Mouse (Mus musculus) MEL (cell line): ENCODE data around the gene Padi1. TPM values are rescaled to one million over a fixed set of nuclear protein-coding genes. Genes with fewer than 3 reads are reported as not detected.

ENCODE experiments used
- DNase-seq: peaks from one replicate; pipeline ENCODE4 v3.0.0; 2011; ENCODE audit warnings: low read depth, low spot score
- H3K27ac ChIP-seq: 2 replicates; pipeline ENCODE4 v1.5.1; 2012; ENCODE audit warnings: low read depth, mild to moderate bottlenecking, control low read depth, low read length, moderate library complexity; ENCODE audit not compliant: control insufficient read depth
- H3K27me3 ChIP-seq, 2 experiments: fragments of 150-350 bp in 1 of 2; sonication (generic) in 1 of 2; 2 replicates each; pipeline ENCODE4 v1.6.1; 2012; ENCODE audit warnings: low read length in 2 of 2, mild to moderate bottlenecking in 2 of 2, improper control_type of control experiment in 1 of 2, moderate library complexity in 1 of 2; ENCODE audit not compliant: insufficient read depth in 2 of 2, control insufficient read depth in 1 of 2
- H3K36me3 ChIP-seq, 2 experiments: 2 replicates each; pipeline ENCODE4 v1.6.1; 2012 to 2014; ENCODE audit warnings: low read length in 2 of 2, improper control_type of control experiment in 1 of 2, inconsistent platforms in 1 of 2, mild to moderate bottlenecking in 1 of 2; ENCODE audit not compliant: insufficient read depth in 2 of 2, control insufficient read depth in 1 of 2
- H3K4me1 ChIP-seq, 2 experiments: fragments of 150-350 bp in 1 of 2; sonication (generic) in 1 of 2; 2 replicates each; pipeline ENCODE4 v1.6.1; 2012; ENCODE audit warnings: low read length in 2 of 2, improper control_type of control experiment in 1 of 2, mild to moderate bottlenecking in 1 of 2; ENCODE audit not compliant: insufficient read depth in 2 of 2, control insufficient read depth in 1 of 2
- H3K4me3 ChIP-seq, 2 experiments: fragments of 150-350 bp in 1 of 2; sonication (generic) in 1 of 2; 2 replicates each; pipeline ENCODE4 v1.5.1; 2012; ENCODE audit warnings: low read depth in 2 of 2, low read length in 2 of 2, mild to moderate bottlenecking in 2 of 2, moderate library complexity in 2 of 2, control low read depth in 1 of 2, improper control_type of control experiment in 1 of 2; ENCODE audit not compliant: control insufficient read depth in 1 of 2, insufficient read depth in 1 of 2
- H3K79me2 ChIP-seq: 2 replicates; pipeline ENCODE4 v1.6.1; 2012; ENCODE audit warnings: mild to moderate bottlenecking, low read length, moderate library complexity; ENCODE audit not compliant: control insufficient read depth, poor library complexity, insufficient read depth
- H3K9ac ChIP-seq: 2 replicates; pipeline ENCODE4 v1.6.1; 2012; ENCODE audit warnings: low read depth, mild to moderate bottlenecking, control low read depth, low read length, moderate library complexity; ENCODE audit not compliant: control insufficient read depth, poor library complexity, severe bottlenecking
- H3K9me3 ChIP-seq: fragments of 150-350 bp; sonication (generic); replicated peaks from 2 replicates; pipeline ENCODE4 v1.6.1; 2012; ENCODE audit warnings: mild to moderate bottlenecking, low read length, improper control_type of control experiment, moderate library complexity; ENCODE audit not compliant: insufficient read depth
- BHLHE40 ChIP-seq: IDR thresholded peaks from 2 replicates; pipeline ENCODE4 v1.6.1; 2012; ENCODE audit warnings: low read depth, mild to moderate bottlenecking, inconsistent platforms, low read length, improper control_type of control experiment, borderline replicate concordance
- CHD1 ChIP-seq: IDR thresholded peaks from 2 replicates; pipeline ENCODE4 v1.6.1; 2012; ENCODE audit warnings: low read depth, mild to moderate bottlenecking, inconsistent platforms, low read length, improper control_type of control experiment
- CHD2 ChIP-seq: IDR thresholded peaks from 2 replicates; pipeline ENCODE4 v1.6.1; 2011; ENCODE audit warnings: low read length, improper control_type of control experiment
- CTCF ChIP-seq, 3 experiments: IDR thresholded peaks in 2 of 3; conservative IDR thresholded peaks in 1 of 3; 2 replicates each; pipeline ENCODE4 v1.5.1; 2011 to 2012; ENCODE audit warnings: low read length in 3 of 3, low read depth in 2 of 3, mild to moderate bottlenecking in 2 of 3, improper control_type of control experiment in 1 of 3, inconsistent platforms in 1 of 3, mixed read lengths in 1 of 3, moderate library complexity in 1 of 3; ENCODE audit not compliant: control insufficient read depth in 1 of 3, insufficient read depth in 1 of 3, poor library complexity in 1 of 3, severe bottlenecking in 1 of 3
- ELF1 ChIP-seq: IDR thresholded peaks from 2 replicates; pipeline ENCODE4 v1.6.1; 2014; ENCODE audit warnings: low read depth, mild to moderate bottlenecking, inconsistent platforms, low read length, improper control_type of control experiment, moderate library complexity
- EP300 ChIP-seq, 2 experiments: IDR thresholded peaks; 2 replicates each; pipeline ENCODE4 v1.6.1; 2011; ENCODE audit warnings: improper control_type of control experiment in 2 of 2, low read length in 2 of 2, low read depth in 1 of 2, mild to moderate bottlenecking in 1 of 2
- GABPA ChIP-seq: IDR thresholded peaks from 2 replicates; pipeline ENCODE4 v1.6.1; 2012; ENCODE audit warnings: low read depth, mild to moderate bottlenecking, inconsistent platforms, low read length, improper control_type of control experiment, moderate library complexity
- GATA1 ChIP-seq: IDR thresholded peaks from 2 replicates; pipeline ENCODE4 v1.6.1; 2011; ENCODE audit warnings: low read depth, low read length, improper control_type of control experiment
- KAT2A ChIP-seq: conservative IDR thresholded peaks from 2 replicates; pipeline ENCODE4 v1.6.1; 2012; ENCODE audit warnings: low read depth, low read length, improper control_type of control experiment, inconsistent platforms
- MAFK ChIP-seq: IDR thresholded peaks from 2 replicates; pipeline ENCODE4 v1.6.1; 2011; ENCODE audit warnings: low read depth, mild to moderate bottlenecking, low read length, improper control_type of control experiment, borderline replicate concordance
- MAX ChIP-seq: IDR thresholded peaks from 2 replicates; pipeline ENCODE4 v1.6.1; 2011; ENCODE audit warnings: low read length, improper control_type of control experiment
- MAZ ChIP-seq: IDR thresholded peaks from 2 replicates; pipeline ENCODE4 v1.6.1; 2012; ENCODE audit warnings: low read depth, mild to moderate bottlenecking, inconsistent platforms, low read length, improper control_type of control experiment
- MXI1 ChIP-seq: IDR thresholded peaks from 2 replicates; pipeline ENCODE4 v1.6.1; 2011; ENCODE audit warnings: mild to moderate bottlenecking, low read depth, low read length, improper control_type of control experiment
- MYB ChIP-seq: IDR thresholded peaks from 2 replicates; pipeline ENCODE4 v1.6.1; 2011; ENCODE audit warnings: mild to moderate bottlenecking, low read depth, low read length, improper control_type of control experiment
- MYC ChIP-seq: IDR thresholded peaks from 2 replicates; pipeline ENCODE4 v1.6.1; 2011; ENCODE audit warnings: low read depth, mild to moderate bottlenecking, low read length, improper control_type of control experiment, moderate library complexity
- POLR2AphosphoS2 ChIP-seq: IDR thresholded peaks from 2 replicates; pipeline ENCODE4 v1.6.1; 2011; ENCODE audit warnings: low read length, improper control_type of control experiment
- POLR2AphosphoS5 ChIP-seq: IDR thresholded peaks from 2 replicates; pipeline ENCODE4 v1.6.1; 2012; ENCODE audit warnings: low read depth, borderline replicate concordance, mild to moderate bottlenecking, inconsistent platforms, low read length, moderate library complexity, mixed read lengths
- RAD21 ChIP-seq: IDR thresholded peaks from 2 replicates; pipeline ENCODE4 v1.6.1; 2011; ENCODE audit warnings: mild to moderate bottlenecking, low read depth, low read length, improper control_type of control experiment
- TCF12 ChIP-seq: IDR thresholded peaks from 2 replicates; pipeline ENCODE4 v1.6.1; 2014; ENCODE audit warnings: low read depth, mild to moderate bottlenecking, inconsistent platforms, low read length, improper control_type of control experiment, moderate library complexity
- UBTF ChIP-seq: IDR thresholded peaks from 2 replicates; pipeline ENCODE4 v1.6.1; 2012; ENCODE audit warnings: low read depth, mild to moderate bottlenecking, inconsistent platforms, low read length, improper control_type of control experiment, moderate library complexity, borderline replicate concordance; ENCODE audit not compliant: insufficient read depth
- ZNF384 ChIP-seq: IDR thresholded peaks from 2 replicates; pipeline ENCODE4 v1.6.1; 2012; ENCODE audit warnings: low read depth, mild to moderate bottlenecking, inconsistent platforms, low read length, improper control_type of control experiment
- polyA plus RNA-seq, 2 experiments: library from polyadenylated mRNA; stranded (reverse) in 1 of 2; unstranded in 1 of 2; fragments of >175 nt in 1 of 2; fragments of >200 nt in 1 of 2; gene quantifications; 2 replicates each; pipeline versions ENCODE4 v1.2.1 to v1.2.4; 2012; ENCODE audit warnings: low replicate concordance in 2 of 2, low read depth in 1 of 2; ENCODE audit not compliant: insufficient read length in 2 of 2, insufficient read depth in 1 of 2, missing spikeins in 1 of 2
- total RNA-seq: library from RNA; depleted of rRNA; stranded (reverse); fragments of 300-350 nt; gene quantifications from 2 replicates; pipeline ENCODE4 v1.2.3, GENCODE M21; 2012

Padi1 gene
- total and polyA plus RNA-seq, 3 experiments, result 0.31 to 0.40 TPM; not detected in 1

DNA sequence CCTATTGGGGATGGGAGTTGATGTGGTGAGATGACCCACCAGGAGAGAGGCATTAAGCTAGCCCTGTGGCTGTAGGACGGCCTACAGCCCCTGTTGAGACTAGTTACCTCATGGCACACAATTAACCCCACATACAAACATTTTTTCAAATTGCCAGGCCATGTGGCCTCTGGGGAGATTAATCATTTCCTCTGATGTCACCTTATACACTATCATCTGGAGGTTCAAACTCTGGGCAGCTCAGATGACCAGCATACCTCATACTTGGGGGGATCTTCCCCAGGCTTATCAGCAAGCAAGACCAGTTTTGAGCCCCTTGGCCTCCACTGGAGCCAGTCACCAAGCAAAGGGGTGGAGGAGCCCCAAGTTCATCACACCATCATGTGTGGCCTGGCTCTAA is 2.7 kb downstream of the Padi1 start:
- no peaks in the 10 kb centered on the region for H3K79me2 ChIP-seq
- H3K9me3 ChIP-seq, result no peaks in the 10 kb centered on the region
- no peaks in the 10 kb centered on the region for H3K4me1 ChIP-seq
- H3K4me3 ChIP-seq, result no peak overlapping the region
- no peaks in the 10 kb centered on the region for H3K27me3 ChIP-seq
- DNase-seq, result no peak
- TF ChIP-seq MAFK (no peak), POLR2AphosphoS2 (no peak), MAZ (no peak), ELF1 (no peak), BHLHE40 (no peak), MYC (no peak), RAD21 (no peak), KAT2A (no peak), EP300 (IDR thresholded peaks at IDR 0.05; ENCODE audit: low read depth in 1 of 2, low read length in 2 of 2) (no peak), MYB (no peak), MAX (no peak)
- H3K36me3 ChIP-seq, result no peaks in the 10 kb centered on the region
- H3K9ac ChIP-seq, result no peak overlapping the region
- H3K27ac ChIP-seq, result no peak overlapping the region

DNA sequence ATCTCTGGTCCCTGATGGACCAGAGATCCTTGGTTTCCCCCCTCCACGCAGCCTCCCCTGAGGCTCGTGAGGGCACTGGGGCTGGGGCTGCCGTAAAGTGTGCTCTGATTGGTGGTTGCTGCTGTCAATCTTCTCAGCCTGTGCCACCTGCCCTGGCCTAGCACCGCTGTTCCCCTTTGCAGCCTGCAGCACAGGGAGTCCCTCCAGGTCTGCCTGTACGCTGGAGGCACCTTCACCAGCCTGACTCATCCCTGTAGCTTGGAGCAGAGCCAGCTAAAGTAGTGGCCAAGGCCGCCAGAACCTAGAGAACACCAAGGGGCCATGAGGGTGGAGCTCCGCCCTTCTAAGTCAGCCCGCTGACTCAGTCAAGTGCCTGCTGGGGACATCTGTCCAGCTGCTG is 7.7 kb downstream of the Padi1 start:
- TF ChIP-seq GABPA, result no peak
- no peak for TF ChIP-seq GATA1
- no peak for TF ChIP-seq MXI1
- TF ChIP-seq ZNF384, result no peak
- TF ChIP-seq CHD2, result no peak
- TF ChIP-seq CTCF (IDR thresholded peaks at IDR 0.05 in 2 of 3, conservative IDR thresholded peaks at IDR 0.05 in 1 of 3; ENCODE audit: control insufficient read depth in 1 of 3, insufficient read depth in 1 of 3, low read depth in 2 of 3, low read length in 3 of 3, poor library complexity in 1 of 3, severe bottlenecking in 1 of 3), result no peak
- no peak for TF ChIP-seq POLR2AphosphoS2
- TF ChIP-seq MYB, result no peak
- no peak for TF ChIP-seq CHD1
- TF ChIP-seq POLR2AphosphoS5, result no peak
- TF ChIP-seq MAZ, result no peak
- TF ChIP-seq UBTF, result no peak
- no peak for TF ChIP-seq TCF12
- Histone ChIP-seq H3K9ac (no peak overlapping the region), H3K4me1 (no peaks in the 10 kb centered on the region), H3K9me3 (no peaks in the 10 kb centered on the region), H3K79me2 (no peaks in the 10 kb centered on the region), H3K27ac (no peak overlapping the region), H3K36me3 (no peaks in the 10 kb centered on the region), H3K4me3 (no peak overlapping the region), H3K27me3 (no peaks in the 10 kb centered on the region)
- DNase-seq, result peak; percentile 81
